Mouse (Mus musculus) embryonic facial prominence, embryonic 12.5 days (tissue): Measurements from ENCODE around the gene Akna. TPM values are rescaled to one million over a fixed set of nuclear protein-coding genes. Genes with fewer than 3 reads are reported as not detected.

Experiments used
- ATAC-seq: fragments of 200-750 bp; cut with Nextera tagmentation; 2 replicates; pipeline ENCODE4 v1.8.0; 2017; ENCODE audit not compliant: insufficient number of reproducible peaks, insufficient read depth, low FRiP score, low TSS enrichment
- H3K27ac ChIP-seq: fragments of 300-500 bp; sonication (generic); 2 replicates; pipeline ENCODE4 v1.5.1; 2016; ENCODE audit warnings: mild to moderate bottlenecking
- H3K27me3 ChIP-seq: fragments of 300-500 bp; sonication (generic); 2 replicates; pipeline ENCODE4 v1.6.1; 2016; ENCODE audit warnings: mild to moderate bottlenecking, moderate library complexity
- H3K36me3 ChIP-seq: fragments of 300-500 bp; sonication (generic); 2 replicates; pipeline ENCODE4 v1.6.1; 2016; ENCODE audit warnings: mild to moderate bottlenecking
- H3K4me1 ChIP-seq: fragments of 300-500 bp; sonication (generic); 2 replicates; pipeline ENCODE4 v1.6.1; 2016
- H3K4me2 ChIP-seq: fragments of 300-500 bp; sonication (generic); replicated peaks from 2 replicates; pipeline ENCODE4 v1.6.1; 2016; ENCODE audit warnings: mild to moderate bottlenecking, moderate library complexity
- H3K4me3 ChIP-seq: fragments of 300-500 bp; sonication (generic); 2 replicates; pipeline ENCODE4 v1.5.1; 2016; ENCODE audit warnings: mild to moderate bottlenecking
- H3K9ac ChIP-seq: fragments of 300-500 bp; sonication (generic); 2 replicates; pipeline ENCODE4 v1.6.1; 2016; ENCODE audit warnings: mild to moderate bottlenecking, moderate library complexity
- H3K9me3 ChIP-seq: fragments of 300-500 bp; sonication (generic); 2 replicates; pipeline ENCODE4 v1.6.1; 2016; ENCODE audit warnings: mild to moderate bottlenecking, moderate library complexity
- WGBS: fragments of 180-500 bp; shearing (Covaris S2); methylation state at CpG from one replicate; pipeline ENCODE4 v1.1.7; 2016; 5-methylcytosine and 5-hydroxymethylcytosine counted together
- polyA plus RNA-seq: library from polyadenylated mRNA; unstranded; fragments of >200 nt; fragmentation: Nextera tagmentation; extraction: Ambion mirVana; gene quantifications from 2 replicates; pipeline ENCODE4 v1.2.1, GENCODE M21; 2016

The Akna gene
- polyA plus RNA-seq, 1 experiment from 2014 or later: 11.6 TPM

GRCm38 (mm10) chr4:63430357-63430756 is 27.2 kb upstream of the Akna start:
- no peak overlapping the region for H3K4me3 ChIP-seq
- H3K9me3 ChIP-seq: no peaks in the 10 kb centered on the region
- H3K4me1 ChIP-seq: peaks cover 13% of the 10 kb centered on the region; the same call in 1 of the 2 replicates
- H3K9ac ChIP-seq: no peak overlapping the region
- H3K4me2 ChIP-seq: no peak overlapping the region
- WGBS: 44% methylated on average over 3 of the region's 3 CpGs
- ATAC-seq: no peak
- no peak overlapping the region for H3K27ac ChIP-seq
- H3K27me3 ChIP-seq: no peaks in the 10 kb centered on the region
- no peaks in the 10 kb centered on the region for H3K36me3 ChIP-seq

- Histone ChIP-seq H3K4me3 (no peak overlapping the region), H3K9ac (no peak overlapping the region), H3K9me3 (no peaks in the 10 kb centered on the region), H3K4me2 (no peak overlapping the region), H3K27ac (no peak overlapping the region), H3K36me3 (no peaks in the 10 kb centered on the region), H3K27me3 (no peaks in the 10 kb centered on the region), H3K4me1 (peaks cover 13% of the 10 kb centered on the region; the same call in 1 of the 2 replicates)
- WGBS: 50% methylated on average over 8 of the region's 8 CpGs
- no peak for ATAC-seq
These were observed 23.2 kb upstream of the Akna start for GRCm38 (mm10) chr4:63426308-63426707.

- Histone ChIP-seq H3K36me3 (no peaks in the 10 kb centered on the region), H3K27ac (no peak overlapping the region), H3K27me3 (no peaks in the 10 kb centered on the region), H3K4me1 (no peaks in the 10 kb centered on the region), H3K4me2 (no peak overlapping the region), H3K4me3 (no peak overlapping the region), H3K9ac (no peak overlapping the region), H3K9me3 (no peaks in the 10 kb centered on the region)
- whole genome bisulfite sequencing: 19% methylated on average over 5 of the region's 5 CpGs
- ATAC-seq: no peak
These were observed 20.7 kb upstream of the Akna start for GRCm38 (mm10) chr4:63423811-63424210.

- WGBS: 67% methylated on average over 1 of the region's 1 CpGs
- no peaks in the 10 kb centered on the region for H3K9me3 ChIP-seq
- no peak overlapping the region for H3K4me3 ChIP-seq
These were observed 20.1 kb upstream of the Akna start for GRCm38 (mm10) chr4:63423231-63423630.

GRCm38 (mm10) chr4:63420143-63420920 is 17.2 kb upstream of the Akna start:
- Histone ChIP-seq H3K9me3 (no peaks in the 10 kb centered on the region), H3K27me3 (no peaks in the 10 kb centered on the region), H3K4me1 (peaks cover 3% of the 10 kb centered on the region; the same call in 1 of the 2 replicates), H3K27ac (no peak overlapping the region), H3K9ac (no peak overlapping the region), H3K36me3 (no peaks in the 10 kb centered on the region; the same call in 1 of the 2 replicates), H3K4me2 (no peak overlapping the region), H3K4me3 (no peak overlapping the region)
- 64% methylated on average over 14 of the region's 14 CpGs for WGBS
- no peak for ATAC-seq

More at GRCm38 (mm10) chr4:63423231-63423630, 20.1 kb upstream of the Akna start:
- H3K9ac ChIP-seq: no peak overlapping the region
- no peak overlapping the region for H3K27ac ChIP-seq
- H3K4me2 ChIP-seq: no peak overlapping the region
- H3K36me3 ChIP-seq: no peaks in the 10 kb centered on the region
- ATAC-seq: no peak
- no peaks in the 10 kb centered on the region for H3K27me3 ChIP-seq
- H3K4me1 ChIP-seq: no peaks in the 10 kb centered on the region

GRCm38 (mm10) chr4:63418270-63418669 is 15.1 kb upstream of the Akna start:
- H3K27me3 ChIP-seq: no peaks in the 10 kb centered on the region
- H3K9ac ChIP-seq: no peak overlapping the region
- no peak overlapping the region for H3K4me3 ChIP-seq
- no peaks in the 10 kb centered on the region for H3K9me3 ChIP-seq
- peaks cover 3% of the 10 kb centered on the region; the same call in 1 of the 2 replicates for H3K4me1 ChIP-seq
- no peaks in the 10 kb centered on the region; the same call in 1 of the 2 replicates for H3K36me3 ChIP-seq
- H3K4me2 ChIP-seq: no peak overlapping the region
- no peak overlapping the region for H3K27ac ChIP-seq
- WGBS: 83% methylated on average over 11 of the region's 11 CpGs
- ATAC-seq: no peak

GRCm38 (mm10) chr4:63417318-63417957 is 14.3 kb upstream of the Akna start:
- H3K4me1 ChIP-seq: peaks cover 3% of the 10 kb centered on the region; the same call in 1 of the 2 replicates
- peak overlapping the region; percentile 33; the same call in 1 of the 2 replicates for H3K9ac ChIP-seq
- no peaks in the 10 kb centered on the region for H3K9me3 ChIP-seq
- H3K4me3 ChIP-seq: no peak overlapping the region
- H3K36me3 ChIP-seq: no peaks in the 10 kb centered on the region; the same call in 1 of the 2 replicates
- H3K27ac ChIP-seq: no peak overlapping the region
- WGBS: 18% methylated on average over 9 of the region's 9 CpGs
- H3K4me2 ChIP-seq: no peak overlapping the region
- ATAC-seq: peak; percentile 23; the same call in 1 of the 2 replicates
- no peaks in the 10 kb centered on the region for H3K27me3 ChIP-seq

GRCm38 (mm10) chr4:63414951-63415350 is 11.8 kb upstream of the Akna start:
- Histone ChIP-seq H3K27ac (no peak overlapping the region), H3K27me3 (no peaks in the 10 kb centered on the region), H3K4me1 (peaks cover 3% of the 10 kb centered on the region; the same call in 1 of the 2 replicates), H3K4me2 (no peak overlapping the region), H3K9me3 (no peaks in the 10 kb centered on the region), H3K9ac (no peak overlapping the region), H3K36me3 (no peaks in the 10 kb centered on the region; the same call in 1 of the 2 replicates), H3K4me3 (no peak overlapping the region)
- ATAC-seq: no peak
- WGBS: 67% methylated on average over 5 of the region's 5 CpGs

- 61% methylated on average over 5 of the region's 5 CpGs for WGBS
- Histone ChIP-seq H3K27ac (no peak overlapping the region), H3K36me3 (no peaks in the 10 kb centered on the region; the same call in 1 of the 2 replicates), H3K9ac (no peak overlapping the region), H3K4me2 (no peak overlapping the region), H3K4me3 (no peak overlapping the region), H3K27me3 (no peaks in the 10 kb centered on the region), H3K9me3 (no peaks in the 10 kb centered on the region), H3K4me1 (peaks cover 14% of the 10 kb centered on the region; the same call in 1 of the 2 replicates)
- ATAC-seq: no peak
These were observed 8.1 kb upstream of the Akna start for GRCm38 (mm10) chr4:63411222-63411621.

GRCm38 (mm10) chr4:63410583-63410934 is 7.4 kb upstream of the Akna start:
- ATAC-seq: peak; percentile 89

GRCm38 (mm10) chr4:63409908-63410582 is 6.9 kb upstream of the Akna start:
- Histone ChIP-seq H3K4me1 (peaks cover 18% of the 10 kb centered on the region; the same call in 1 of the 2 replicates), H3K36me3 (no peaks in the 10 kb centered on the region), H3K27me3 (no peaks in the 10 kb centered on the region), H3K9me3 (no peaks in the 10 kb centered on the region), H3K4me2 (peak overlapping the region; percentile 98), H3K27ac (0 out of 2 replicates have a peak overlapping the region, but pooled peaks have one; percentile 33), H3K4me3 (peak overlapping the region; percentile 55), H3K9ac (peak overlapping the region; percentile 54)
- WGBS: under 1% methylated on average over 39 of the region's 39 CpGs
- peak; percentile 62 for ATAC-seq

More at GRCm38 (mm10) chr4:63410583-63410934, 7.4 kb upstream of the Akna start:
- under 1% methylated on average over 19 of the region's 19 CpGs for WGBS
- Histone ChIP-seq H3K27me3 (no peaks in the 10 kb centered on the region), H3K27ac (0 out of 2 replicates have a peak overlapping the region, but pooled peaks have one; percentile 33), H3K4me1 (peaks cover 14% of the 10 kb centered on the region; the same call in 1 of the 2 replicates), H3K4me2 (peak overlapping the region; percentile 98), H3K36me3 (no peaks in the 10 kb centered on the region), H3K9me3 (no peaks in the 10 kb centered on the region), H3K4me3 (peak overlapping the region; percentile 55), H3K9ac (peak overlapping the region; percentile 54)
